Mouse (Mus musculus): ENCODE measurements around the gene Mipep. TPM values are rescaled to one million over a fixed set of nuclear protein-coding genes. Genes with fewer than 3 reads are reported as not detected.
A peak's percentile ranks its signal among the peaks of the same experiment; 100 is the strongest.

The Mipep gene
- polyA plus RNA-seq, 1 experiment from 2014 or later, result 24.1 TPM

DNA sequence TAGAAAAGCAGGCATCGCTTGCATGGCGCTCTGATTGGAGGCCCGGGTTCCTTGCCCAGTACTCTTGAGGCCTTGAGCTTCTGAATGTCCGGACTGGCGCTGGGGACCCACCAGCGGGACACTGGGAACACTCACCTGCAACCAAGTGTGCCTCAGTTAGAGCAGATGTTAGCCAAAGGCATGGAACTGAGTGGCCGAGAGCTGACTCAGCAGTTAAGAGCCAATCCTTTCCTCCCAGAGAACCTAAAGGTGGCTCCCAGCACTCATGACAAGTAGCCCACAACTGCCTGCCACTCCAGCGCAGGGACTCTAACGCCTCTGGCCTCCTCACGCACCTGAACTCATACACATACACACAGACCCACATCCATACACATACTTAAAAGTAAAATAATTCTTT lies 109.5 kb downstream of the Mipep start:
- H3K27ac ChIP-seq (replicated peaks), result no peak overlapping the region; the same call in 1 of the 2 replicates
- H3K4me3 ChIP-seq, result no peak overlapping the region
- WGBS, result 92% methylated on average over 10 of the region's 10 CpGs
- peaks cover 3% of the 10 kb centered on the region; the same call in 1 of the 2 replicates for H3K4me1 ChIP-seq
- ATAC-seq (ENCODE audit: low FRiP score, low read depth), result no peak
- H3K4me2 ChIP-seq (replicated peaks), result no peak overlapping the region
- H3K9me3 ChIP-seq, result no peaks in the 10 kb centered on the region
- H3K27me3 ChIP-seq, result no peaks in the 10 kb centered on the region
- no peaks in the 10 kb centered on the region for H3K36me3 ChIP-seq
- no peak overlapping the region for H3K9ac ChIP-seq (replicated peaks)

DNA sequence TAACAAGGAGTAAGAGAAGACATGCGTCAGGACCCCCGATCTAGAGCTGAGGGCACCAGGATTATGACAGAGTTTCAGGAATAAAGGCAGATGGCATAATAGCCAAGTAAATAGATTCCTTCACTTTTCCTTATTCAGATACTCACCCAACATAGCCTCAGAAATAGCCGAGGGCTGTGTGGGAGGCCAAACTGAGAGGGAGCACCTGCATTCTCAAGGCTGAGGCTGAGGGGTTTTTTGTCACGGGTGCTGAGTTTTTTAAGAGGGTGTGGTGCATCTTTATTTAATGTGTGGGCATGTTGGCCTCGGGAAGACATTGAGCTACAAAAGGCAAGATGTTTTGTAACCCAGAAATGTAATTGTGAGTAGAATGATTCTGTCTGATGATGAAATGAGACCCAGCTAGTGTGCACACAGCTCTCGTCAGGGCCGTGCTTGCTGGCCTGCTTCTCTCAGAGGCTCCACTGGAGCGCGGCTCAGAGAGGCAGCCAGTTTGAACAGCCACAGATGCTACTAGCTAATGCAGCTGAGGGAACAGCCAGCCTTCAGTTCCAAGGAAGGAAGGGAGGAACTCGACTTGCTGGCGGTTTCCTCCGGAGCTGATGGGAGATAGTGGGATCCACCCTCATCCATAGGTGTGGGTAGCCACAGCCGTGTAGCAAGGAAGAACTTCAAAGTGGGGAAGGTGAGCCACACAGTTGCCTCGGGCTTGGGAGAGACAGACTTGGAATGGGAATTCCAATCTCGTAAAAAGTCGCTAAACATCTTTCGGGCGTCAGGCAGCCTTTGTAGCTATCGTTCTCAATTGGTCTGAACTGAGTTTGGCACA lies 111.0 kb downstream of the Mipep start:
- Histone ChIP-seq H3K4me2 (replicated peaks) (no peak overlapping the region), H3K9me3 (no peaks in the 10 kb centered on the region), H3K9ac (replicated peaks) (no peak overlapping the region), H3K4me1 (peaks cover 3% of the 10 kb centered on the region; the same call in 1 of the 2 replicates), H3K36me3 (no peaks in the 10 kb centered on the region), H3K27ac (replicated peaks) (no peak overlapping the region), H3K27me3 (no peaks in the 10 kb centered on the region), H3K4me3 (no peak overlapping the region)
- no peak for ATAC-seq (ENCODE audit: low FRiP score, low read depth)
- 72% methylated on average over 19 of the region's 19 CpGs for WGBS

DNA sequence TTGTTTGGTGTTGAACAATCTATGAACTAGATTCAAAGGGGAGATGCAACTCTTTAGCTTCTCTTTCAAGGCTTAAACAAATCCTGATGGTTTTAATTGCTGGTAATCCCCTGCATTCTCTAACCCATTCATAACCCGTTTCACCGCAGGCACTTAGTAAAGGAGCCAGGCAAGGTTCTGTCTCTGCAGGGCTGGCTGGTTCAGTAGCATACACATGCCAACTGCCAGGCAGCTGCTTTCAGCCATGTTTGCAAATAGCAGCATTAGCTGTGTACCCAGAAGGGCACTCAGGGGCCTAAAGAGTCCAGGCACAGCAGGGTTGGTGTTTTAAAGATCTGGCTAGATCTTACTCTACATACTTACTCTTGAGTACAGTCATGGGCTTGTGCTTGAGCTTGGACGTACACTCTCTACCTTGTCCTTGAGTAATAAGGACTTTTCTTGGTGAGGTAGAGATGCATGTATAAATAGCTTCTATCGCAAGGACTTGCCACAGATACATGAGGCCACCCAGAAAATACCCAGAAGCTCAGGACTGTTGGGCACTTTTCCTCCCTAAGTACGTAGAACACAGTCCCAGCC lies 113.8 kb downstream of the Mipep start:
- Histone ChIP-seq H3K27ac (replicated peaks) (no peak overlapping the region), H3K4me2 (replicated peaks) (no peak overlapping the region), H3K9me3 (no peaks in the 10 kb centered on the region), H3K36me3 (no peaks in the 10 kb centered on the region), H3K9ac (replicated peaks) (no peak overlapping the region), H3K4me1 (peaks cover 3% of the 10 kb centered on the region; the same call in 1 of the 2 replicates), H3K4me3 (no peak overlapping the region), H3K27me3 (no peaks in the 10 kb centered on the region)
- ATAC-seq (ENCODE audit: low FRiP score, low read depth), result no peak
- WGBS, result 71% methylated on average over 5 of the region's 5 CpGs

DNA sequence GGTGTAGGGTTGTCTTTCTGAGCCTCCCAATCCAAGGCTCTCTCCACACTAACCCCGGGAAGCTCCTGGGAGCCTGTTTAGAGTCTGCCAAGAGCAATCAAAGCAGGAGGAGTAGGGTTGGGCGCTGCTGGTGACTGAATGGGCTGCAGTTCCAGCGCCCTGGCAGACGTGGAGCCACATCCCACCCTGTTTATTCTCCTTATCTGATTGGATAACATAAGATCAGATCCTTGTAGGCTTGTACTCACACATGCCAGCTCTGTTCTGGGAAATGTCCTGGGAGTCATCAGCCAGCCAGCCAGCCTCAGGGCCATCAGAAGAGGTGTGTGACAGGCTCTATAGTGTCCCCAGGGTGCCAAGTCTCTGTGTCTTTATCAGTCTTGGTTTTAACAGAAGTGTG lies 120.1 kb downstream of the Mipep start:
- no peaks in the 10 kb centered on the region for H3K9me3 ChIP-seq
- no peaks in the 10 kb centered on the region for H3K4me1 ChIP-seq
- no peak overlapping the region for H3K4me2 ChIP-seq (replicated peaks)
- no peak overlapping the region for H3K4me3 ChIP-seq
- H3K27me3 ChIP-seq, result no peaks in the 10 kb centered on the region
- peaks cover 12% of the 10 kb centered on the region; the same call in 1 of the 2 replicates for H3K36me3 ChIP-seq
- WGBS, result 83% methylated on average over 4 of the region's 4 CpGs
- ATAC-seq (ENCODE audit: low FRiP score, low read depth), result no peak
- H3K9ac ChIP-seq (replicated peaks), result no peak overlapping the region
- H3K27ac ChIP-seq (replicated peaks), result no peak overlapping the region

DNA sequence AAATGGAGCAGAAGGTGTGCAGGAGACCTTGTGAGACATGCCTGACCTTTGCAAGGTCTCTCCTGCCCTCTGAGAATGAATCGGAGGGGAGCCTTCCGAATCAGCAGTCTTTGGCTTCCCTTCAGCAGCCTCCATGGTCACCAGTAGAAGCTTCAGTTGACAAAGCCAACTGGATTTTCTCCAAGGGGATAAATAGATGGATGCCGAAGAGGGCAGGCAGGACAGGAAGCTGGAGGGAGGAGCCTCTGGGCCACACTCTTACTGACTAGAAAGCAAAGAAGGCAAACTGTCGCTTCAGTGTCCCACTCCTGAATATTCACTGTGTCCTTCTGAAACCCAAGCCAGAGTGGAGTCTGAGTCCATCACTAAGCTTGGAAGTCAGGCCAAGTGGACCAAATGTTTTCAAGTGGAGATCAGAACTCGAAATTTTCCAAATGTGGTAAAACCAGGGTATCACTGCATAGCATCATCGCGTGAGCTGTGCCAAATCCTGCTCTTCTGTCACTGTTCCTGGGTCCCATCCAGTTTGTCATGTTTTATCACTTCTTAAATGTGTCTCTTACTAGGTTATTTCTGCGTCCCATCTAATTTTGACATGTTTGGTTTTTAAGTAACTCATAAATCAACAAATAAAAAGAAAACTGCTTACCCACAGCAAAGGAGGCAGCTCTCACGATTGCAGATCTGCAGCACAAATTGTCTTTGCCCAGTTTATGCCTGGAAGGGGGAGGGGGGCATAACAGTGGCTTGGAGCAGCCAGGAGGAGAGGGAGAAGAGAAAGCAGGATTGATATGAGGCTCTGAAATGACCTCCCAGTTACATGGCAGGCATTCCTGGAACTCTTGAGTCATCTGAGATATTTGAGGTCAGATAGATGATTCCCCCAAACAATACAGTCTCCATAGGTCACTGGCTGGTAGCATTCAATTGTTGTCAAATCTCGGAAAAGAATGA lies 122.3 kb downstream of the Mipep start:
- 90% methylated on average over 10 of the region's 10 CpGs for WGBS
- Histone ChIP-seq H3K36me3 (peaks cover 12% of the 10 kb centered on the region; the same call in 1 of the 2 replicates), H3K27ac (replicated peaks) (no peak overlapping the region), H3K4me2 (replicated peaks) (no peak overlapping the region), H3K4me3 (no peak overlapping the region), H3K4me1 (no peaks in the 10 kb centered on the region), H3K9me3 (no peaks in the 10 kb centered on the region), H3K27me3 (no peaks in the 10 kb centered on the region), H3K9ac (replicated peaks) (no peak overlapping the region)
- no peak for ATAC-seq (ENCODE audit: low FRiP score, low read depth)

DNA sequence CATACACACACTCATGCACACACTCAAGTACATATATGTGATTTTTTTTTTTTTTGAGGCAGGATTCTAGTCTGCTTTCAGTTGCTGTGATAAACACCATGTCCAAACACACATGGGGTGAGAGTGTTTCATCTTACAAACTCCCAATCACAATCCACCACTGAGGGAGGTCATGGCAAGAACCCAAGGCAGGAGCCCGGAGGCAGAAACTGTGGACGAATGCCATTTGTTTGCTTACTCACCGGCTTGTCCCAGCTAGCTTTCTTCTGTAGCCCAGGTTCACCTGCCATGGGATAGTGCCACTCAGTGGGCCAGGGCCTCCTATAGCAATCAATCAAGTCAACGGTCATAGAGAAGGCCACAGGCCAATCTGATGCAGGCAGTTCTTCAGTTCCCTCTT lies 125.0 kb downstream of the Mipep start:
- peaks cover 11% of the 10 kb centered on the region for H3K4me1 ChIP-seq
- H3K27me3 ChIP-seq, result no peaks in the 10 kb centered on the region
- no peak for ATAC-seq (ENCODE audit: low FRiP score, low read depth)

DNA sequence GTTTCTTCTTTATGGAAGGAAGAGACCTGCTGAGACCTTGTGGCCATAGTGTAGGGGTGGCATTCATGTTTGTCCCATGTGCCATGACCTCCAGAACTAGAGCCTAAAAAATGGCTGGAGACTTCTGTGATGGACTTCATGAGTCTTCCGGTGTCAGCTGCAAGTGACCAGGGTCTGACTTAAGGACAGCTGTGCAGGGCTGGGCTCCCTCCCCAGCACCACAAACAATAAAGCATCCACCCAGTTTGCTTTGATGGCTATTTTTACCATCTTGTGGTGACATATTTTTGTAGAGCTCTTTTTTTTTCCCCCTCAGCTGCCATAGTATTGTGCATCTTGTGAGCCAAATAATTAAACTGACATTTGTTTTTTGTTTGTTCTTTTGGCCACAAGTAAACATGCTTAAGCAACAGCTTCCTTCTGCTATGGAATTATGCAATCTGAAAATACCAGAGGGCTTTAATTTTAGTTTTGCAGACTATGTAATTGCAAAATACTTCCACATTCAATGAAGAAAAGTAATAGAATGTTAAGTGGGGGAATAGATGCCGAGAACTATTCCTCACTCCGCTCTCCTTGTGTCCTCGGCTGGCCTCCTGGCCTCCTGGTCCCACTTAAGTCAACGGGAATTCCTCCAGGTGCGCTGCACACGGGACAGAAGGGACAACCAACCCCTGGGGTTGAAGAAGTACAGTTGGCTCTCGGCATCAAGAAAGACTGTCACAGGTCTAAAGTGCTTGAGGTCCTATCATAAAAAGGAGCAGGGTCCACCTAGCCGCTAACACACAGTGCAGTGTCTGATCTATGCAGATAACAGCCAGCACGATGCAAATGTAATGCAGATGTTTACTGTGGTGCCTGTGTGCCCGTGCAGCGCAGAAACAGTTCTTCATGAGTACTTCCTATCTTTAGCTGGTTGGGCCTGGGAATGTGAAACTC lies 126.4 kb downstream of the Mipep start:
- Histone ChIP-seq H3K4me3 (no peak overlapping the region), H3K27me3 (no peaks in the 10 kb centered on the region), H3K9ac (replicated peaks) (no peak overlapping the region), H3K27ac (replicated peaks) (no peak overlapping the region), H3K9me3 (no peaks in the 10 kb centered on the region), H3K4me1 (peaks cover 11% of the 10 kb centered on the region), H3K4me2 (replicated peaks) (no peak overlapping the region), H3K36me3 (0 out of 2 replicates have a peak, but pooled peaks cover 4% of the 10 kb centered on the region)
- ATAC-seq (ENCODE audit: low FRiP score, low read depth), result no peak
- WGBS, result 90% methylated on average over 12 of the region's 12 CpGs

More for the DNA sequence above, 125.0 kb downstream of the Mipep start:
- no peak overlapping the region for H3K27ac ChIP-seq (replicated peaks)
- H3K4me3 ChIP-seq, result no peak overlapping the region
- H3K9me3 ChIP-seq, result no peaks in the 10 kb centered on the region
- H3K9ac ChIP-seq (replicated peaks), result no peak overlapping the region
- peaks cover 6% of the 10 kb centered on the region; the same call in 1 of the 2 replicates for H3K36me3 ChIP-seq
- 93% methylated on average over 4 of the region's 4 CpGs for WGBS
- H3K4me2 ChIP-seq (replicated peaks), result no peak overlapping the region

DNA sequence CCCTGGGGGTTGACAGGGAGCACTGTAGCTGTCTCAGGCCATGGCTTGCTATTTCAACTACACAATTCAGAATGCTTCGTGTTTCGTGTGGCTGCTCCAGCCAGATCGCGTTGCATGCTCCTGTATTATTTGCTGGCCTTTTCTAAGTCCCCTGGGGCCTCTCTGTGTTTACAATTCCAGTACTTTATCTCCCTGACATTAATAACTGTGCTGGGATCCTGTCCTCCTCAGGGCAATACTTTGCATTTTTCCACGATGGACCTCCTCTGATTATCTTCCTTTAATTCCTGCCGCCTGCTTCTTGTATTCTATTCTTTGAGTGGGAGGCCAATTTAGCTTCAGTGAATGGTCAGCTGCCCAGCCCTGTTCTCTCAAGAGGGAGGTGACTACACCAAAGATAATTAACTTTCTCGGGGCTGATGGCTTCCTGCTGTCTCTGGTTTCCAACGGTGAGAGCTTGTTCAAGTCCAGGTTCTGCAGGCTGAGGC lies 128.7 kb downstream of the Mipep start:
- Histone ChIP-seq H3K4me3 (no peak overlapping the region), H3K36me3 (no peaks in the 10 kb centered on the region), H3K27me3 (no peaks in the 10 kb centered on the region), H3K9me3 (no peaks in the 10 kb centered on the region), H3K4me2 (replicated peaks) (no peak overlapping the region), H3K9ac (replicated peaks) (no peak overlapping the region), H3K27ac (replicated peaks) (peak overlapping the region; percentile 56; the same call in 1 of the 2 replicates), H3K4me1 (peaks cover 17% of the 10 kb centered on the region)
- 7% methylated on average over 8 of the region's 8 CpGs for WGBS
- no peak for ATAC-seq (ENCODE audit: low FRiP score, low read depth)

DNA sequence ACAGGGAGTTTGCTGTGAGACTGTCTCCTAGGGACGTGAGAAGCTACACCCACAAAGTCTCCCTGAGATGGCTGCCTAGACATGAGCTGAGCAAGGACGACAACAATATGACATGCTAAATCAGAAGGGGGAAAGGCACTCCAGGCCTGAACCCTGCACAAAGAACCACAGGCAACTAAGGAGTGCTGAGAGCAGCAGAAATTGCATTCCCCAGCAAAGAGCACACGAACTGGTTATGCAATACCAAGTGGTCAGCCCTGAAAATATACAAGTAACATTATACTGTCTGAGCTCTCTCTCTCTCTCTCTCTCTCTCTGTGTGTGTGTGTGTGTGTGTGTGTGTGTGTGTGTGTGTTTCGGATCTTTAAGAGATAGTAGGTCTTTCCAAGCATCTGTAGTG lies 132.3 kb downstream of the Mipep start:
- H3K9me3 ChIP-seq, result no peaks in the 10 kb centered on the region
- no peak for ATAC-seq (ENCODE audit: low FRiP score, low read depth)
- H3K4me3 ChIP-seq, result no peak overlapping the region
- no peak overlapping the region for H3K4me2 ChIP-seq (replicated peaks)
- peaks cover 17% of the 10 kb centered on the region for H3K4me1 ChIP-seq
- H3K27ac ChIP-seq (replicated peaks), result no peak overlapping the region
- H3K27me3 ChIP-seq, result no peaks in the 10 kb centered on the region
- 55% methylated on average over 4 of the region's 4 CpGs for WGBS
- H3K36me3 ChIP-seq, result no peaks in the 10 kb centered on the region
- no peak overlapping the region for H3K9ac ChIP-seq (replicated peaks)

DNA sequence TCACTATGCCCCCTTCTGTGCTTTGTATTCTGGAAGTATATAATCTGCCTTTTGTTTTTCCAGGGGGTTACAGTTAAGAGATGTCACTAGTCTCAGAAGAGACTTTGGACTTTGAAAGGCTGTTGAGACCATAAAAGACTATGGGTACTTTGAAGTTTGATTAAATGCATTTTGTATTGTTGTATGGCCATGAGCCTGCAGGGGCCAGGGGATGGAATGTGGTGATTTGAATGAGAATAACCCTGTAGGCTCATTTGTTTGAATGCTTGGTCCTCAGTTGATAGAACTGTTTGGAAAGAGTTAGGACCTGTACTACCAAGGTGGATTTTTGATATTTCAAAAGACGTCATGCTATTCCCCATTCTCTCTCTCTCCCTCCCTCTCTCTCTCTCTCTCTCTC lies 141.6 kb downstream of the Mipep start:
- H3K27ac ChIP-seq (replicated peaks), result no peak overlapping the region
- H3K36me3 ChIP-seq, result no peaks in the 10 kb centered on the region
- H3K9me3 ChIP-seq, result no peaks in the 10 kb centered on the region
- H3K27me3 ChIP-seq, result no peaks in the 10 kb centered on the region
- no peak overlapping the region for H3K9ac ChIP-seq (replicated peaks)
- no peak for ATAC-seq (ENCODE audit: low FRiP score, low read depth)
- peaks cover 16% of the 10 kb centered on the region for H3K4me1 ChIP-seq
- H3K4me3 ChIP-seq, result no peak overlapping the region
- 8% methylated on average over 1 of the region's 1 CpGs for WGBS
- H3K4me2 ChIP-seq (replicated peaks), result no peak overlapping the region

DNA sequence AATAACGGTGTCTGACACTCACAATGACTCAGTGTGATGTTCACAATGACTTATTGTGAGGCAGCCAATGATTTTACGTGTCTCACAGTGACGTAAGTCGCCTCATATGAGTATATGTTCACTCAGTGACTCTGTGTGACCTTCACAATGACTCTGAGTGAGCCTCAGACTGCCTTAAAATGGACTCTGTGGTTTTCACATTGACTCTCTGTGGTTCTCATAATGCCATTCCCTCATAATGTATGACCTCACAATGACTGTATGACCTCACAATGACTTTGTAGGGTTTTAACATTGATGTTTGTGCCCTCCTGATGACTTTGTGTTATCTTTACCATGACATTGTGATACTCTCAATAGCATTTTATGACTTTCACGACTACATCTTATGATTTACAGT lies 151.3 kb downstream of the Mipep start:
- Histone ChIP-seq H3K36me3 (no peaks in the 10 kb centered on the region), H3K27me3 (no peaks in the 10 kb centered on the region), H3K27ac (replicated peaks) (no peak overlapping the region), H3K4me2 (replicated peaks) (no peak overlapping the region), H3K9ac (replicated peaks) (no peak overlapping the region), H3K9me3 (no peaks in the 10 kb centered on the region), H3K4me1 (no peaks in the 10 kb centered on the region), H3K4me3 (no peak overlapping the region)
- WGBS, result 88% methylated on average over 5 of the region's 5 CpGs
- no peak for ATAC-seq (ENCODE audit: low FRiP score, low read depth)

Measured in midbrain, embryonic 12.5 days (tissue).